Mouse (Mus musculus) liver, adult 2 months (tissue): ENCODE measurements around the gene Tatdn2.

ENCODE experiments used
- CTCF ChIP-seq: fragments of 200-500 bp; IDR thresholded peaks from 2 replicates; pipeline ENCODE4 v1.5.1; 2011; ENCODE audit warnings: low read depth, low read length, control low read depth
- POLR2A ChIP-seq: fragments of 200-500 bp; IDR thresholded peaks from 2 replicates; pipeline ENCODE4 v1.6.1; 2011; ENCODE audit warnings: low read length, control low read depth; ENCODE audit not compliant: insufficient read depth; ENCODE audit errors: extremely low read depth

DNA sequence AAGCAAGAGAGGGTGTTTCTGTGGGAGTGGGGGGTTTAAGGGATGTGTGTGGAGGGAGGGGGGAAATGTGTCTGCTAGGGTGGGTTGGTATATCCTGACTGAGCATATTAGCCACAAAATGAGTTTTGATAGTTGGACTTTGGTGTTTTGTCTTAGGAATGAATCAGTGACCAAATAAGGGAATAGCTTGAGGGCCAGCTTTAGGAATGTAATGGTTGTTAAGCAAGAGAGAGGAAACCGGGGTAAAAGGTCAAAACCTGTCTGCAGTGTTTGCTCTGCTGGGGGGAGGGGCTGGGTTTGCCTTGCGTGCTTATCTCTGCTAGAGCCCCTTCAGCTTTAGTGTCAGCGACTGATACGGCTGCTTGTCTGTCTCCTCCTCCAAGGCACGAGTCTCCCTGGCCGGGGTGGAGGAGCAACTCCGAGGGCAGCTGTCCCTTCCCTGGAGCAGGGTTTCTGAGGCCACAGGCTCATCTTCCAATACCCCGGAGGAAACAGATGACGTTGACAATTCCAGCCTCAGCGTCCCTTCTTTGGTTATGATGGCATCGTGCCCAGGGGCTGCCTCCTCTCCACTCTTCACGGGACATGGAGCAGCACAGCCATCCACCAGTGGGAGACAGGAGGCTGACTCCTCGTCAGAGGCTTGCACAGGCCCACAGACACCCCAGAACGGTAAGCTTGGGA lies 6.3 kb upstream of the Tatdn2 start:
- TF ChIP-seq CTCF (no peak), POLR2A (no peak)
